Mouse (Mus musculus): ENCODE measurements around the gene Spata3.

DNA sequence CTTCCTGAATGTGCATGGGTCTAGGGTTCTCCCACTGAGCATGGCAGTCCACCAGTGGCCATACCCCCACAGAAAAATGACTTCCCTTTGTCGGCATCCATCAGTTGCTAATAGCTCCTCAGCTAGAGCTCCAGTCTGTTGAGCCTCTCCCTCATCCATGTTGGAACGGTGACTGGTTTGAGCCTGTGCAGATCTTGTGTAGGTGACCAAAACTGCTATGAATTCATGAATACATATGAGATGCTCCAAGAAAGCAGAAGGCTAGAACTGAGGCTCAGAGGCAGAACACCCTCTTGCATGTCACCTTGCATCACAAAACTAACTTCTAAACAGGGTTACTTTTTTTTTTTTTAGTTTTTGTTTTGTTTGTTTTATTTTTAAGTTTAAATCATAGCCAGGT lies 59.9 kb downstream of the Spata3 start:
- TF ChIP-seq GATA1 (IDR thresholded peaks at IDR 0.05; ENCODE audit: borderline replicate concordance, low read length) (no peak), FLI1 (IDR thresholded peaks at IDR 0.05; ENCODE audit: low read length) (no peak)
